Mouse (Mus musculus) heart, embryonic 11.5 days (tissue): ENCODE results near the gene Fam110a. TPM values are rescaled to one million over a fixed set of nuclear protein-coding genes. Genes with fewer than 3 reads are reported as not detected.
A peak's percentile ranks its signal among the peaks of the same experiment; 100 is the strongest.

Experiments
- ATAC-seq: fragments of 200-750 bp; cut with Nextera tagmentation; replicated peaks from 2 replicates; pipeline ENCODE4 v1.8.0; 2017; ENCODE audit warnings: moderate library complexity; ENCODE audit not compliant: insufficient number of reproducible peaks, low FRiP score, low TSS enrichment
- H3K27ac ChIP-seq: fragments of 300-500 bp; sonication (generic); 2 replicates; pipeline ENCODE4 v1.5.1; 2014; ENCODE audit warnings: mild to moderate bottlenecking, low read depth, low read length
- H3K27me3 ChIP-seq: fragments of 300-500 bp; sonication (generic); 2 replicates; pipeline ENCODE4 v1.6.1; 2014; ENCODE audit warnings: mild to moderate bottlenecking, low read length, mixed read lengths; ENCODE audit not compliant: control insufficient read depth, insufficient read depth
- H3K36me3 ChIP-seq: fragments of 300-500 bp; sonication (generic); 2 replicates; pipeline ENCODE4 v1.6.1; 2014; ENCODE audit warnings: mild to moderate bottlenecking, low read length, moderate library complexity, mixed read lengths; ENCODE audit not compliant: control insufficient read depth, insufficient read depth
- H3K4me1 ChIP-seq: fragments of 300-500 bp; sonication (generic); 2 replicates; pipeline ENCODE4 v1.6.1; 2014; ENCODE audit warnings: low read length; ENCODE audit not compliant: control insufficient read depth, insufficient read depth
- H3K4me2 ChIP-seq: fragments of 300-500 bp; sonication (generic); 2 replicates; pipeline ENCODE4 v1.6.1; 2014; ENCODE audit warnings: mild to moderate bottlenecking, moderate library complexity
- H3K4me3 ChIP-seq: fragments of 300-500 bp; sonication (generic); 2 replicates; pipeline ENCODE4 v1.5.1; 2014; ENCODE audit warnings: low read depth, low read length
- H3K9ac ChIP-seq: fragments of 300-500 bp; sonication (generic); 2 replicates; pipeline ENCODE4 v1.6.1; 2014; ENCODE audit warnings: mild to moderate bottlenecking, low read depth, low read length, moderate library complexity
- H3K9me3 ChIP-seq: fragments of 300-500 bp; sonication (generic); replicated peaks from 2 replicates; pipeline ENCODE4 v1.6.1; 2016; ENCODE audit warnings: low read length; ENCODE audit not compliant: control insufficient read depth
- WGBS: fragments of 180-500 bp; shearing (Covaris S2); extraction: QIAGEN DNeasy Blood & Tissue Kit; methylation state at CpG from one replicate; pipeline ENCODE4 v1.1.7; 2014; ENCODE audit not compliant: insufficient replicate concordance; 5-methylcytosine and 5-hydroxymethylcytosine counted together
- polyA plus RNA-seq: library from polyadenylated mRNA; unstranded; fragments of >200 nt; fragmentation: Nextera tagmentation; extraction: Ambion mirVana; gene quantifications from 2 replicates; pipeline ENCODE4 v1.2.1, GENCODE M21; 2014

Fam110a gene
- polyA plus RNA-seq, 1 experiment from 2014 or later = 9.7 TPM

DNA sequence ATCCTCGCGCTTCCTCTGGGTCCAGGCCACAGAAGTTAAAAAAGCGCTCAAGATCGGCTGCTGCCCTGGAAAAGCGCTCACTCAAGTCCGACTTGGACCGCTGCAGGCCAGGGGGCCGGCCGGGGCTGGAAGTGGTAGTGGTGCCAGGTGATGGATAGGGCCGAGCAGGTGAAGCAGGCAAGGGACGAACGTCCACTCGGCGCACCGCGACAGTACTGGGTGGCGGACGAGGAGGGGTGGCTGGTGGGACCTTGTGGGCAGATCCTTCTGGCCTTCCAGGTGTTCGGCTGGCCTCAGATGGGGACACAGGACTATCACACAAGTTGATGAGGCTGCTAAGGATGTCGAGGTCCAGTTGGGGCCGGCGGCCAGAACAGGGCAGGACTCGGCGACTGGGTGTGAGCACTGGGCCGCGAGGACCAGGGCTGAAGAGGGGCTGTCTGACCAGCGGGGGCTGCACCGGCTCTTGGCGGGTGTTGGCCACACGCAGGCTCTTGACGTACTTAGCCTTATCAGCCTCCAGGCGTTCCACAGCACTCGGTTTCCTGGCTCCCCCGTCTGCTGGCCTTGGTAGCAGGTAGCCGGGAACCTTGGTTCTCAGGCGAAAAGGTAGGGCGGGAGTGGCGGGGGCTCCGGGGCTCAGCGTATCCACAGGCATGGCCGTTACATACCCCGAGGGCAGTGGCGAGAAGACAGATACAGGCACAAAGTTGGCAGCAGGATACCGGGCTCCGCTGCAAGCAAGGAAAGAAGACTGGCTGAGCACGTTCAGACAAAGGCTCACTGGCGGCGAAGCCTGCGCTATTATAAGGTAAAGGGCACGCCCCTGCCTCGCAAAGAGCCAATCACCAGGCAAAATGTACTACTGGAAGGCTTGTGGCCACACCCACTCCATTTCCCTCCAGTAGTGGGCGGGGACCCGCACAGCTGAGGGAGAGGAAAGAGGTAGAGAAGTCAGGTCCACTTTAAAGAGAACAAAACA, 9.5 kb downstream of the Fam110a start:
- no peaks in the 10 kb centered on the region for H3K9me3 ChIP-seq
- peak overlapping the region; percentile 46; the same call in 1 of the 2 replicates for H3K27ac ChIP-seq
- H3K36me3 ChIP-seq = no peaks in the 10 kb centered on the region
- 40% methylated on average over 51 of the region's 53 CpGs for WGBS
- ATAC-seq = peak; percentile 82
- peak overlapping the region; percentile 70 for H3K4me2 ChIP-seq
- peaks cover 47% of the 10 kb centered on the region for H3K27me3 ChIP-seq
- peak overlapping the region; percentile 33 for H3K4me3 ChIP-seq
- H3K9ac ChIP-seq = peak overlapping the region; percentile 50
- peaks cover 28% of the 10 kb centered on the region for H3K4me1 ChIP-seq

DNA sequence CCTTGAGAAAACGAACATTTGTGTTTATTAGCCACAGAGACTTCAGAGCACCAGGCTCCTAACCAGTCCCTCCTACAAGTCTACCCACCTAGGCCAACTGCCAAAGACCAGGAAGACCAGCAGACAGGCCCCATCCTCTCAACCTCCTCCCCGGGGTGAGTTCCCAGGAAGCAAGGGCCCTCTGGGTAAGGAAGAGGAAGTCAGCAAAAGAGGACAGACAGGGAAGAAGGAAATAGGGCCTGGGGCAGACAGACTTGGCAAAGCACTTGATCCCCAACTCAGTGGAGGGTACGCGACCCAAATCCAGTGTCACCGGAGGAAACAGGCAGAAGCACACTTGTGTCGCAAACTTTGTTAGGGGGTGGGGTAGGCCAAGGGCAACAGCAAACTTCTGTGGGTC, 10.6 kb downstream of the Fam110a start:
- Histone ChIP-seq H3K4me2 (no peak overlapping the region), H3K4me1 (peaks cover 30% of the 10 kb centered on the region), H3K27me3 (peaks cover 42% of the 10 kb centered on the region), H3K27ac (no peak overlapping the region), H3K9ac (no peak overlapping the region), H3K36me3 (no peaks in the 10 kb centered on the region), H3K9me3 (no peaks in the 10 kb centered on the region), H3K4me3 (no peak overlapping the region)
- WGBS = 88% methylated on average over 6 of the region's 6 CpGs
- ATAC-seq = no peak

DNA sequence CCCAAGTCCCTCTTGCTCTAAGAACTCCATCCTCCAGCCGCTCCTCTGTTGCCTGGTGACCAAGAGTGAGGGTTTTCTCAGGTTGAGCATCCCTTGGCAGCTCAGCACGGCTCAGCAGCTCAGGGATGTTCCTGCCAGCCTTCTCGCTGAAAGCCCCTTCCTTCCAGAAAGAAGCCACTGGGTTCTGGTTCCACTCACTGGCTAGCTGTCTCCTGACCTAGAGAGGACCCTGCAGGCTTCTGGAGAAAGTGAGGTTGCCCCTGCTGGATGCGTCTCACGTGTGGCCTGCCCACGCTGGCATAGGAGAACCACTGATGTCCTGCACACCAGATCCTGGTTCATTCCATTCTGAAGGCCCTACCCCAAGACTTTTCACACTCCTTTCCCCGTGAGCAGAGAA, 11.0 kb downstream of the Fam110a start:
- H3K36me3 ChIP-seq = no peaks in the 10 kb centered on the region
- H3K4me2 ChIP-seq = no peak overlapping the region
- H3K4me1 ChIP-seq = peaks cover 31% of the 10 kb centered on the region
- no peaks in the 10 kb centered on the region for H3K9me3 ChIP-seq
- H3K4me3 ChIP-seq = no peak overlapping the region
- no peak overlapping the region for H3K9ac ChIP-seq
- H3K27me3 ChIP-seq = peaks cover 38% of the 10 kb centered on the region
- no peak overlapping the region for H3K27ac ChIP-seq
- 87% methylated on average over 7 of the region's 7 CpGs for WGBS
- no peak for ATAC-seq

DNA sequence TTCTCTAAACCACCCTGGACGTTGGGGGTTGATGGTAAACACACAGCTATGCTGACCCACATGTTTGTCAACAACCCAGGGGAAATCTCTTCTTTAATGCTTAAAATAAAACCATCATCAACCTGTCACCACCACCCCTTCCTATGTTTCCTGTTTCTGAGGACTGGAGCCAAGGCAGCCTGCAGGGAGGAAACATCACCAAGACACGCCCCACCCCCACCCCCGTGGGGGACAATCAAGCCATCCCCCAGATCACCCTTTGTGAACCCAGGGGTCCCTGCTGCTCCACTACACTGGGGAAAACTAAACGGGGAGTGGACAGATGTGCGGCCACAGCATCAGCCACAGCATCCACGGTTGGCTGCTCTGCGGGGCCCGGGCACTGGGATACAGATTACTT, 11.6 kb downstream of the Fam110a start:
- 77% methylated on average over 8 of the region's 8 CpGs for WGBS
- Histone ChIP-seq H3K27me3 (peaks cover 33% of the 10 kb centered on the region), H3K36me3 (no peaks in the 10 kb centered on the region), H3K4me1 (peaks cover 30% of the 10 kb centered on the region), H3K9ac (no peak overlapping the region), H3K4me3 (no peak overlapping the region), H3K4me2 (no peak overlapping the region), H3K9me3 (no peaks in the 10 kb centered on the region), H3K27ac (no peak overlapping the region)
- no peak for ATAC-seq

DNA sequence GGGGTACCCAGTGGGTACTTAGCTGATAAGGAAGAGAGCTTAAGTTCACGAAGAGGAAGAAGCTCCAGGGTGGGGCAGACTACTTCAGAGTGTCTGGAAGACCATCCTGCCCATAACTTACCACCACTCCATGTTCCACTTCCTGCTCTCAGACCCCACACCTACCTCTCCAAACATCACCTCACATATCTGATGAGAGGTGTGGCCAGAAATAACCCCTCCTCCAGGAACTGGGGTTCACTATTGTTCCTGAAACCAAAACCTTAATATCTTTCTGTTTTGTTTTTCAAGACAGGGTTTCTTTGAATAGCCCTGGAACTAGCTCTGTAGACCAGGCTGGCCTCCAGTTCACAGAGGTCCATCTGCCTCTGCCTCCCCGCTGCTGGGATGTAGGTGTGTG, 12.2 kb downstream of the Fam110a start:
- H3K4me1 ChIP-seq = peaks cover 27% of the 10 kb centered on the region
- H3K27ac ChIP-seq = no peak overlapping the region
- peaks cover 30% of the 10 kb centered on the region for H3K27me3 ChIP-seq
- no peak overlapping the region for H3K4me3 ChIP-seq
- H3K36me3 ChIP-seq = no peaks in the 10 kb centered on the region
- WGBS = 65% methylated on average over 2 of the region's 2 CpGs
- no peak overlapping the region for H3K4me2 ChIP-seq
- no peak for ATAC-seq
- H3K9me3 ChIP-seq = no peaks in the 10 kb centered on the region
- H3K9ac ChIP-seq = no peak overlapping the region

DNA sequence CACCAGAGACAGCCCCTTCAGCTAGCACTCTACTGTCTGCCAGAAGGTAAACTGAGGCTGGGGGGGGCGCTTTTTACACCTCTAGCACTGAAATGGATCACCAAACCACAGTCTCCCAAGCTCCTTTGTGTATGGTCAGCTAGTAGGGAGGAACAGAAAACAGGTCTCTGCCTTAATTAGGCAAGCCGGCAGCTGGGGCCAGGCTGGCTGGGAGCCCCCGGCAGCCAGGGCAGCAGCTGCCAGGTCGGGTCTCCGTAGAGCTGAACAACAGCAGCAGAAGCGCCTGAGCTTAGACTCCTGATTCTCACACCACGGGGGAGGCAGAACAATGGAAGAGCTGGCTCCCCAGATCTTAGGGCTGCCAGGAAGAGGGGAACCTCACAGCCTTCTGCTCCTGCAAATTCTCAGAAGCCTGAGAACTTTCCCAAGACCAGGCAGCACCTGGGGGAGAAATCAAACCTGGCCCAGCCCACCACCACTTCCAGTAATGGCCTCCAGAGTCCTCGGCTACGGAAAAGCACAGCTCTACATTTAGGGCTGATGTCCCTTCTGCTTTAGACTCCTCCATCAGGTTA, 12.8 kb downstream of the Fam110a start:
- Histone ChIP-seq H3K27me3 (peaks cover 25% of the 10 kb centered on the region), H3K4me1 (peaks cover 27% of the 10 kb centered on the region), H3K9me3 (no peaks in the 10 kb centered on the region), H3K27ac (no peak overlapping the region), H3K36me3 (no peaks in the 10 kb centered on the region), H3K4me2 (no peak overlapping the region), H3K9ac (peak overlapping the region; percentile 18; the same call in 1 of the 2 replicates), H3K4me3 (no peak overlapping the region)
- WGBS = 44% methylated on average over 9 of the region's 9 CpGs
- ATAC-seq = no peak

DNA sequence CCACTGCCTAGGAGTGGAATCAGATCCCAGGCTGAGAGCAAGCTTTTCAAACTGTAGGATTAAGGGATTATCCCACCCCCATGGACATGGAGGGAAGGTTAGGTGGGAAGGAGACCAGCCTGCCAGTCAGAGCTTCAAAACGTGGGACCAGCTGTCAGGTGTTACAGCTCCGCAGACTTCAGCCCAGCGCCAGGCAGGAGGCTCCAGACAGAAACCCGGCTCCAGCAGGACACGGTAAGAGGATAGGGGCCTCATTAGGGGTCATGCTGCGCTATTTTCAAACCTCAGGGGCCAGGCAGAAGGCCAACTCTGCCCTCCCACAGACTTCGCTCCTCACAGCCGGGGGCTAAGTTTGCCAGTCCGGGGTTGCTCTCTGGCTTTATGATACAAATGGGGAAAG, 16.0 kb downstream of the Fam110a start:
- peak overlapping the region; percentile 50 for H3K4me2 ChIP-seq
- no peaks in the 10 kb centered on the region for H3K36me3 ChIP-seq
- no peaks in the 10 kb centered on the region for H3K9me3 ChIP-seq
- no peak overlapping the region for H3K4me3 ChIP-seq
- ATAC-seq = no peak
- 8% methylated on average over 9 of the region's 9 CpGs for WGBS
- peaks cover 8% of the 10 kb centered on the region; the same call in 1 of the 2 replicates for H3K27me3 ChIP-seq
- H3K4me1 ChIP-seq = peaks cover 17% of the 10 kb centered on the region; the same call in 1 of the 2 replicates
- H3K27ac ChIP-seq = peak overlapping the region; percentile 46; the same call in 1 of the 2 replicates
- 0 out of 2 replicates have a peak overlapping the region, but pooled peaks have one; percentile 22 for H3K9ac ChIP-seq

DNA sequence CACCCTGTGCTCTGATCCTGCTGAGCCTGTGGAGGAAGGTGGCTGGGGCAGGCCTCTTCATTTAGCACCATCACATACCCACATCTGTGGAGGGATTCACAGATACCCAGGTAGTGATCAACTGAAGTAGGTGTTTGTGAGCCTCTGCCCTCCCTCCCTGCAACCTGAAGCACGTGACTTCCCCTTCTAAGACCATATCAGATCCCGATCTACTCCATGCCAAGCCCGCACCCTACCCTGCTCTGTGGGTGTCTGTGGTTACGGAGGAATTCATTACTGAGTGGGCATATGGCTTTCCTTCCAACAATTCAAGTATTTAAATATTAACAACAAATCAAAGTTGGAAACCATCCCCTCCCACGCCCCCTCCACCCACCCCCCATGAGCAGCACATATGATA, 16.7 kb downstream of the Fam110a start:
- WGBS = 85% methylated on average over 5 of the region's 5 CpGs
- peaks cover 17% of the 10 kb centered on the region; the same call in 1 of the 2 replicates for H3K4me1 ChIP-seq
- no peak overlapping the region for H3K9ac ChIP-seq
- H3K4me2 ChIP-seq = no peak overlapping the region
- 0 out of 2 replicates have a peak, but pooled peaks cover 2% of the 10 kb centered on the region for H3K27me3 ChIP-seq
- H3K36me3 ChIP-seq = no peaks in the 10 kb centered on the region
- no peak overlapping the region for H3K4me3 ChIP-seq
- no peaks in the 10 kb centered on the region for H3K9me3 ChIP-seq
- ATAC-seq = no peak
- H3K27ac ChIP-seq = no peak overlapping the region
